Mouse (Mus musculus): ENCODE measurements around the gene Zmpste24. TPM values are rescaled to one million over a fixed set of nuclear protein-coding genes. Genes with fewer than 3 reads are reported as not detected.
A peak's percentile ranks its signal among the peaks of the same experiment; 100 is the strongest.

Gene Zmpste24
- total and polyA plus RNA-seq, 2 experiments: 25.7 to 41.0 TPM

DNA sequence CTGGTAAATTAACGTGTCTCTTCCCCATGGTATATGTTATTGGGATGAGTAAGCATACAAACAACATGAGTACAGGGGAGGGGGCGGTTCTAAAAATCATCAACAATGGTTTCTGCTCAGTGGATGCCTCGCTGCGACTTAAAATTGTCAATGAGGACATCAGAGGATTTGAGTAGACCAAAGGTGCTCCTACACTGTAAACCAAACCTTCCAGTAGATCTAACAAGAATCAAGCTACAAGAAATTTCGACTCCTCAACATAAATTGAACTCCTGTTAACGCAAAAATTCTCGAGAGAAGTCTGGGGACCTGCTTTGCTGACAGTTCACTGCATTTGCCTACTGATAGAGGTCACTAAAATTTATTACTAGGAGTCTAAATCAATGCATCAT is 82.8 kb downstream of the Zmpste24 start:
- Histone ChIP-seq H3K27me3 (ENCODE audit: control insufficient read depth, insufficient read depth, low read length) (no peaks in the 10 kb centered on the region), H3K4me1 (ENCODE audit: control insufficient read depth, insufficient read depth, low read length) (peaks cover 26% of the 10 kb centered on the region), H3K36me3 (ENCODE audit: control insufficient read depth, insufficient read depth, low read length) (no peaks in the 10 kb centered on the region), H3K27ac (replicated peaks; ENCODE audit: insufficient read depth, low read depth, low read length) (no peak overlapping the region), H3K4me3 (ENCODE audit: insufficient read depth, low read depth, low read length) (peak overlapping the region; percentile 99; the same call in 1 of the 2 replicates), H3K79me2 (ENCODE audit: control insufficient read depth, insufficient read depth, low read length) (peaks cover 34% of the 10 kb centered on the region; the same call in 1 of the 2 replicates), H3K9ac (ENCODE audit: low read depth, low read length) (no peak overlapping the region)
- DNase-seq (ENCODE audit: extremely low read depth, low read depth, low spot score): no peak
- TF ChIP-seq CTCF (IDR thresholded peaks at IDR 0.05; ENCODE audit: low read depth, low read length) (no peak), POLR2A (IDR thresholded peaks at IDR 0.05; ENCODE audit: extremely low read depth, insufficient read depth, low read length) (no peak)
- WGBS: 46% methylated on average over 7 of the region's 7 CpGs

- H3K27me3 ChIP-seq (ENCODE audit: control insufficient read depth, insufficient read depth, low read length): no peaks in the 10 kb centered on the region
- TF ChIP-seq CTCF (IDR thresholded peaks at IDR 0.05; ENCODE audit: low read depth, low read length) (no peak), POLR2A (IDR thresholded peaks at IDR 0.05; ENCODE audit: extremely low read depth, insufficient read depth, low read length) (no peak)
- H3K9ac ChIP-seq (ENCODE audit: low read depth, low read length): no peak overlapping the region
- peaks cover 26% of the 10 kb centered on the region for H3K4me1 ChIP-seq (ENCODE audit: control insufficient read depth, insufficient read depth, low read length)
- H3K79me2 ChIP-seq (ENCODE audit: control insufficient read depth, insufficient read depth, low read length): peaks cover 36% of the 10 kb centered on the region; the same call in 1 of the 2 replicates
- 0 out of 2 replicates have a peak overlapping the region, but pooled peaks have one; percentile 22 for H3K27ac ChIP-seq (replicated peaks; ENCODE audit: insufficient read depth, low read depth, low read length)
- H3K4me3 ChIP-seq (ENCODE audit: insufficient read depth, low read depth, low read length): no peak overlapping the region
- H3K36me3 ChIP-seq (ENCODE audit: control insufficient read depth, insufficient read depth, low read length): no peaks in the 10 kb centered on the region
- WGBS: 14% methylated on average over 10 of the region's 10 CpGs
- peak; percentile 69 for DNase-seq (ENCODE audit: extremely low read depth, low read depth, low spot score)
Observed at GRCm38 (mm10) chr4:121014594-121015267, 83.3 kb downstream of the Zmpste24 start.

DNA sequence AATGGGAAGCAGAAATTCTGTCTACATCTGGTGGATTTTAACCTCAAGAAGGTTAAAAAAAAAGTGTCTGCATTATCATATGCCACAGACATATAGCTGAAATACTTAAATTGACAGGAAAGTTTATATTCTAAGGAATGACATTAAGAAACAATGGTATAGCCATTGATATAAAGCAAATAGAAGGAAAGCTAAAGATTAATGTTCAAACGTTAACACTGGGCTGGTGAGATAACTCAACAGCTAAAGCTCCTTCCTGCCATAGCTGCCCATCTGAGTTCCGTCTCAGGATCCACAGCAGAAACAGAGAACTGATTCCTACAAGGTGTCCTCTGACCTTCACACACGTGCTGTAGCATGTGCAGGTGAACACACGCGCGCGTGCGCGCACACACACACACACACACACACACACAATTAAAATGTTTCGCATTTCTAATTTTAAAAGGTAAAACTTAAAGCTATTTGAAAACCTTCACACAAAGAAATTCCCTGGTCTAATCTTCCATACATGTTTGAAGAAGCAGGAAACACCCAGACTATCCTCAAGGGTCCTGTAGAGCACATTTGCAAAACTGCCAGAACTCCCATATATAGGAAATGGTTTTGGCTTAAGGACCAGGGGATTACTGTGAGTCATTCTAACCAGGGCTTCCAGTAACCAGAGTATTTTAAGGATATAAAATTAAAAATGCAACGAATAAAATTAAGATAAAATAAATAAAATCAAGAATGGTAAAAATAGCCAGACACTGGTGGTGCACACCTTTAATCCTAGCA is 87.1 kb downstream of the Zmpste24 start:
- WGBS: 80% methylated on average over 11 of the region's 11 CpGs
- H3K4me1 ChIP-seq (ENCODE audit: control insufficient read depth, insufficient read depth, low read length): peaks cover 39% of the 10 kb centered on the region
- TF ChIP-seq CTCF (IDR thresholded peaks at IDR 0.05; ENCODE audit: low read depth, low read length) (no peak), POLR2A (IDR thresholded peaks at IDR 0.05; ENCODE audit: extremely low read depth, insufficient read depth, low read length) (no peak)

More for the DNA sequence above, 87.1 kb downstream of the Zmpste24 start:
- Histone ChIP-seq H3K4me3 (ENCODE audit: insufficient read depth, low read depth, low read length) (no peak overlapping the region), H3K36me3 (ENCODE audit: control insufficient read depth, insufficient read depth, low read length) (no peaks in the 10 kb centered on the region), H3K27me3 (ENCODE audit: control insufficient read depth, insufficient read depth, low read length) (no peaks in the 10 kb centered on the region), H3K9ac (ENCODE audit: low read depth, low read length) (no peak overlapping the region), H3K27ac (replicated peaks; ENCODE audit: insufficient read depth, low read depth, low read length) (no peak overlapping the region), H3K79me2 (ENCODE audit: control insufficient read depth, insufficient read depth, low read length) (peaks cover 37% of the 10 kb centered on the region; the same call in 1 of the 2 replicates)
- no peak for DNase-seq (ENCODE audit: extremely low read depth, low read depth, low spot score)

Other genes starting within 250 kb of the Zmpste24 start
- 0.65 and 1.0 TPM in 2 replicates for gene Rims3, start 243.4 kb downstream of the Zmpste24 start, total RNA-seq (2014; rRNA removed)
- 0.40 and 0.65 TPM in 2 replicates for gene Rims3, start 243.4 kb downstream of the Zmpste24 start, polyA plus RNA-seq (2012; rRNA removed)
- gene Exo5, start 173.2 kb downstream of the Zmpste24 start, total RNA-seq (2014; rRNA removed): 3.2 and 5.4 TPM in 2 replicates
- gene Exo5, start 173.2 kb downstream of the Zmpste24 start, polyA plus RNA-seq (2012; rRNA removed): 1.4 and 1.6 TPM in 2 replicates
- 1.3 and 3.5 TPM in 2 replicates for gene Zfp69, start 146.5 kb downstream of the Zmpste24 start, total RNA-seq (2014; rRNA removed)
- gene Zfp69, start 146.5 kb downstream of the Zmpste24 start, polyA plus RNA-seq (2012; rRNA removed): 0.87 and 1.00 TPM in 2 replicates
- 13.7 and 16.9 TPM in 2 replicates for gene Smap2, start 81.0 kb downstream of the Zmpste24 start, total RNA-seq (2014; rRNA removed)
- 19.2 and 20.8 TPM in 2 replicates for gene Smap2, start 81.0 kb downstream of the Zmpste24 start, polyA plus RNA-seq (2012; rRNA removed)
- gene Col9a2, start 58.9 kb downstream of the Zmpste24 start, total RNA-seq (2014; rRNA removed): not detected in 2 replicates
- not detected in 2 replicates for gene Col9a2, start 58.9 kb downstream of the Zmpste24 start, polyA plus RNA-seq (2012; rRNA removed)
- not detected in 2 replicates for gene Tmco2, start 11.0 kb upstream of the Zmpste24 start, total RNA-seq (2014; rRNA removed)
- gene Tmco2, start 11.0 kb upstream of the Zmpste24 start, polyA plus RNA-seq (2012; rRNA removed): not detected in 2 replicates
- gene Rlf, start 116.8 kb upstream of the Zmpste24 start, total RNA-seq (2014; rRNA removed): 9.5 and 10.5 TPM in 2 replicates
- gene Rlf, start 116.8 kb upstream of the Zmpste24 start, polyA plus RNA-seq (2012; rRNA removed): 1.3 and 1.5 TPM in 2 replicates
- not detected in 2 replicates for gene Gm12888, start 226.7 kb upstream of the Zmpste24 start, total RNA-seq (2014; rRNA removed)
- not detected in 2 replicates for gene Gm12888, start 226.7 kb upstream of the Zmpste24 start, polyA plus RNA-seq (2012; rRNA removed)